ENCODE assay signal across 14 mouse cellular contexts in the genomic region with DNA sequence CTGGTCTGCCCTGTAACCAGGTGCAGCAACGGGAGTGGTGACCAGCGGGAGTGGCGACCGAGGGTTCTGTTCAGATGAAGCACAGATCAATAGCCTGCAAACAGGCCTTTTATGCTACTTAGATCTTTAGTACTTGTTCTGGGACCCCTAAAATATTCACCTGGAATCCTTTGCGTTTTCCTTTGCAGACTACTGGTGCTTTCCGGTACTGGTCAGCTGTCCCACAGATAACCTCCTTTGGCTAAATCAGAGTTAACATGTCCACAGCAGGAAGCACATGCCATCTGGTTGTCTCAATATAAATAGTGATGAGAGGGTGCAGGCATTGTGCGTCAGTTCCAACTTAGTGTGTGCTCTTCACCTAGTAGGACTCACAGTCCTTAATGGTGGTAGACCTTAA. TPM values are rescaled to one million over a fixed set of nuclear protein-coding genes. Genes with fewer than 3 reads are reported as not detected.
DNase-seq lines count a peak whose midpoint lies in the region.
"Had no signal": no experiment of that assay in that cellular context is flagged by ENCODE, and none has a peak within 500 bp of the region (broad histone marks: within the 10 kb centered on the region; RNA-seq: fewer than 3 reads in every experiment).

No protein-coding gene starts in this region.

- peak; percentile 21 for DNase-seq in cerebellum, adult 11 months
- peak; percentile 63 to 73 for DNase-seq in cerebellum, adult 18-20 months
- peak; percentile 70 for DNase-seq in cerebellum, adult 9-11 months
- DNase-seq in cerebellum, postnatal 36 days = peak; percentile 41 to 69
- no peak for DNase-seq in lung, postnatal 4 days
- no peak for DNase-seq in kidney, postnatal 36 days
- no peak for DNase-seq in layer of hippocampus, adult 18-20 months (ENCODE audit: low spot score in 2 of 2)
- DNase-seq: adrenal gland, adult 2 months; adrenal gland, postnatal 25 days; gastrocnemius, postnatal 10 days; heart, postnatal 36 days; kidney, adult 9 months had no signal

RNA-seq across cellular contexts. Expression of a gene that starts 22.4 kb away (rescaled TPM):
- 1 to 10 TPM; 8.6 to 8.8 TPM for total RNA-seq in layer of hippocampus, adult 18-20 months (2021)
- total RNA-seq: common myeloid progenitor, adult 5-6 weeks; heart, adult 8-10 months had no signal

RNA-seq across cellular contexts. Expression of a gene that starts 26.4 kb away (rescaled TPM):
- 10 to 100 TPM; 33.5 to 41.2 TPM for total RNA-seq in layer of hippocampus, adult 18-20 months (2021)

RNA-seq across cellular contexts. Expression of a gene that starts 53.3 kb away (rescaled TPM):
- not detected for total RNA-seq in layer of hippocampus, adult 18-20 months (2021)
- total RNA-seq: adrenal gland, adult 2 months; adrenal gland, postnatal 25 days; common myeloid progenitor, adult 5-6 weeks; gastrocnemius, postnatal 10 days had no signal

Comparison
In these comparisons a context has a peak if more than half of its experiments do, and no peak if none do; other contexts are left out.
1. DNase-seq: peak in cerebellum, adult 11 months (single experiment), cerebellum, adult 18-20 months (2 of 2), cerebellum, adult 9-11 months (single experiment) and cerebellum, postnatal 36 days (2 of 2); none in lung, postnatal 4 days (0 of 2), kidney, postnatal 36 days (0 of 2) and layer of hippocampus, adult 18-20 months (0 of 2).